Mouse (Mus musculus) CD4-positive naive resting alpha-beta T cell, adult 57 days (primary cell): Measurements from ENCODE around the gene Slc22a26. TPM values are rescaled to one million over a fixed set of nuclear protein-coding genes. Genes with fewer than 3 reads are reported as not detected.

ENCODE experiments used
- total RNA-seq: library from RNA; stranded (reverse); gene quantifications from one replicate; pipeline ENCODE4 v1.2.4, GENCODE M21; 2023

The Slc22a26 gene
- not detected for total RNA-seq

DNA sequence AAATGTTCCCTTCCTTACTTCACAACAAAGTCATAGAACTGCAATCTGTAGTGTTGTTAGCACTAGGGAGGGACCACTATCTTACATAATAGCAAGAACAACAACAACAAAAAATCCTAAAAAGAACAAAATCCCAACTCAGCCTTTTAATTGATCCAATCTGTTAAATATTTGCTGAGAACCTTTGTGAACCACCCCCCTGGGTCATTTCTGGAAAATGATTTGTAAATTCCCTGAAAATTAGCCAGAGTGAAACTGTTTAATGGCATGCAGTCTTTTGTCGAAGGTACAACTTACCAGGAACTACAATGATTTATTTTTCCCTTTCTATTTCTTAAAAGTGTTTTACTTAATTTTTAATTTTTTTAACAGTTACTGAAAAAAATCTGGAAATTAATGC is at the start of gene Slc22a26:
Gene Slc22a26 (minus strand): TSS at position 97 of the 400 bp plus-strand sequence.

Other genes starting within 250 kb of the Slc22a26 start
- 30.2 TPM for gene Pla2g16, start 245.2 kb downstream of the Slc22a26 start, total RNA-seq
- gene Lgals12, start 195.5 kb downstream of the Slc22a26 start, total RNA-seq, result not detected
- gene Hrasls5, start 190.1 kb downstream of the Slc22a26 start, total RNA-seq, result not detected
- not detected for gene Slc22a19, start 91.4 kb downstream of the Slc22a26 start, total RNA-seq
- not detected for gene Slc22a27, start 163.4 kb upstream of the Slc22a26 start, total RNA-seq